Mouse (Mus musculus) limb, embryonic 15.5 days (tissue): Measurements from ENCODE around the gene Ncapd2. TPM values are rescaled to one million over a fixed set of nuclear protein-coding genes. Genes with fewer than 3 reads are reported as not detected.

ENCODE experiments used
- ATAC-seq: fragments of 200-750 bp; cut with Nextera tagmentation; 2 replicates; pipeline ENCODE4 v1.8.0; 2017; ENCODE audit warnings: low read depth, moderate TSS enrichment; ENCODE audit not compliant: insufficient number of reproducible peaks, low FRiP score, low TSS enrichment
- H3K27ac ChIP-seq: fragments of 300-500 bp; sonication (generic); 2 replicates; pipeline ENCODE4 v1.5.1; 2015; ENCODE audit warnings: moderate library complexity, mild to moderate bottlenecking, inconsistent platforms
- H3K27me3 ChIP-seq: fragments of 300-500 bp; sonication (generic); 2 replicates; pipeline ENCODE4 v1.6.1; 2015; ENCODE audit warnings: inconsistent platforms
- H3K36me3 ChIP-seq: fragments of 300-500 bp; sonication (generic); 2 replicates; pipeline ENCODE4 v1.6.1; 2015; ENCODE audit warnings: inconsistent platforms
- H3K4me1 ChIP-seq: fragments of 300-500 bp; sonication (generic); 2 replicates; pipeline ENCODE4 v1.6.1; 2015; ENCODE audit warnings: inconsistent platforms
- H3K4me2 ChIP-seq: fragments of 300-500 bp; sonication (generic); 2 replicates; pipeline ENCODE4 v1.6.1; 2015; ENCODE audit warnings: mild to moderate bottlenecking, inconsistent platforms
- H3K4me3 ChIP-seq: fragments of 300-500 bp; sonication (generic); 2 replicates; pipeline ENCODE4 v1.5.1; 2015; ENCODE audit warnings: mild to moderate bottlenecking, inconsistent platforms
- H3K9ac ChIP-seq: fragments of 300-500 bp; sonication (generic); 2 replicates; pipeline ENCODE4 v1.6.1; 2015; ENCODE audit warnings: inconsistent platforms
- H3K9me3 ChIP-seq: fragments of 300-500 bp; sonication (generic); 2 replicates; pipeline ENCODE4 v1.6.1; 2016; ENCODE audit warnings: inconsistent platforms
- WGBS: fragments of 180-500 bp; shearing (Covaris S2); methylation state at CpG from one replicate; pipeline ENCODE4 v1.1.7; 2015; 5-methylcytosine and 5-hydroxymethylcytosine counted together
- polyA plus RNA-seq: library from polyadenylated mRNA; unstranded; fragments of >200 nt; fragmentation: Nextera tagmentation; extraction: Ambion mirVana; gene quantifications from 2 replicates; pipeline ENCODE4 v1.2.1, GENCODE M21; 2015

Ncapd2 gene
- polyA plus RNA-seq, 1 experiment from 2014 or later: 86.4 TPM

- 10% methylated on average over 16 of the region's 16 CpGs for WGBS
- ATAC-seq: peak; percentile 22
- Histone ChIP-seq H3K4me3 (peak within 1 kb of the TSS; percentile 48), H3K4me2 (peak within 1 kb of the TSS; percentile 93), H3K27me3 (no peaks in the 10 kb centered on the region), H3K9ac (peak within 1 kb of the TSS; percentile 46), H3K36me3 (peaks cover 3% of the 10 kb centered on the region; the same call in 1 of the 2 replicates), H3K4me1 (peaks cover 18% of the 10 kb centered on the region), H3K9me3 (no peaks in the 10 kb centered on the region), H3K27ac (peak within 1 kb of the TSS; percentile 81)
These were observed 39.9 kb upstream of the Ncapd2 start, which contains the start of gene Tapbpl for GRCm38 (mm10) chr6:125231117-125232044. TSS of gene Tapbpl (minus strand) at chr6:125231860.

GRCm38 (mm10) chr6:125230571-125230970 lies 39.1 kb upstream of the Ncapd2 start:
- Histone ChIP-seq H3K4me2 (0 out of 2 replicates have a peak overlapping the region, but pooled peaks have one; percentile 93), H3K36me3 (peaks cover 3% of the 10 kb centered on the region; the same call in 1 of the 2 replicates), H3K27ac (no peak overlapping the region), H3K9ac (no peak overlapping the region), H3K4me3 (no peak overlapping the region), H3K4me1 (peaks cover 18% of the 10 kb centered on the region), H3K27me3 (no peaks in the 10 kb centered on the region), H3K9me3 (no peaks in the 10 kb centered on the region)
- 59% methylated on average over 9 of the region's 9 CpGs for WGBS
- ATAC-seq: no peak

GRCm38 (mm10) chr6:125225518-125226115 lies 34.1 kb upstream of the Ncapd2 start:
- peaks cover 12% of the 10 kb centered on the region for H3K36me3 ChIP-seq
- 79% methylated on average over 5 of the region's 5 CpGs for WGBS

GRCm38 (mm10) chr6:125222577-125222976 lies 31.1 kb upstream of the Ncapd2 start:
- WGBS: 71% methylated on average over 3 of the region's 3 CpGs
- H3K4me1 ChIP-seq: 0 out of 2 replicates have a peak, but pooled peaks cover 3% of the 10 kb centered on the region
- no peak overlapping the region for H3K4me2 ChIP-seq
- H3K4me3 ChIP-seq: no peak overlapping the region
- no peak overlapping the region for H3K27ac ChIP-seq
- H3K9ac ChIP-seq: no peak overlapping the region
- no peaks in the 10 kb centered on the region for H3K27me3 ChIP-seq
- peaks cover 12% of the 10 kb centered on the region for H3K36me3 ChIP-seq
- ATAC-seq: no peak
- no peaks in the 10 kb centered on the region for H3K9me3 ChIP-seq

More at GRCm38 (mm10) chr6:125225518-125226115, 34.1 kb upstream of the Ncapd2 start:
- ATAC-seq: no peak
- Histone ChIP-seq H3K4me3 (no peak overlapping the region), H3K27me3 (no peaks in the 10 kb centered on the region), H3K4me1 (peaks cover 2% of the 10 kb centered on the region; the same call in 1 of the 2 replicates), H3K9me3 (no peaks in the 10 kb centered on the region), H3K4me2 (no peak overlapping the region), H3K27ac (no peak overlapping the region), H3K9ac (no peak overlapping the region)

GRCm38 (mm10) chr6:125222146-125222545 lies 30.6 kb upstream of the Ncapd2 start:
- Histone ChIP-seq H3K27ac (no peak overlapping the region), H3K36me3 (peaks cover 12% of the 10 kb centered on the region), H3K9ac (no peak overlapping the region), H3K4me1 (0 out of 2 replicates have a peak, but pooled peaks cover 3% of the 10 kb centered on the region), H3K4me2 (no peak overlapping the region), H3K4me3 (no peak overlapping the region), H3K27me3 (no peaks in the 10 kb centered on the region), H3K9me3 (no peaks in the 10 kb centered on the region)
- no peak for ATAC-seq
- WGBS: 59% methylated on average over 2 of the region's 2 CpGs

GRCm38 (mm10) chr6:125221115-125221745 lies 29.7 kb upstream of the Ncapd2 start:
- no peaks in the 10 kb centered on the region for H3K27me3 ChIP-seq
- no peak overlapping the region for H3K27ac ChIP-seq
- H3K9ac ChIP-seq: no peak overlapping the region
- peaks cover 9% of the 10 kb centered on the region; the same call in 1 of the 2 replicates for H3K36me3 ChIP-seq
- 87% methylated on average over 20 of the region's 20 CpGs for WGBS
- H3K4me3 ChIP-seq: no peak overlapping the region
- no peak for ATAC-seq
- no peaks in the 10 kb centered on the region for H3K9me3 ChIP-seq
- H3K4me2 ChIP-seq: no peak overlapping the region
- H3K4me1 ChIP-seq: peaks cover 11% of the 10 kb centered on the region

- ATAC-seq: no peak
- Histone ChIP-seq H3K9me3 (no peaks in the 10 kb centered on the region), H3K36me3 (0 out of 2 replicates have a peak, but pooled peaks cover 2% of the 10 kb centered on the region), H3K27me3 (peaks cover 3% of the 10 kb centered on the region), H3K4me2 (no peak overlapping the region), H3K4me1 (peaks cover 18% of the 10 kb centered on the region), H3K27ac (no peak overlapping the region), H3K4me3 (no peak overlapping the region), H3K9ac (no peak overlapping the region)
- 60% methylated on average over 4 of the region's 4 CpGs for WGBS
These were observed 27.5 kb upstream of the Ncapd2 start for GRCm38 (mm10) chr6:125218963-125219362.

GRCm38 (mm10) chr6:125217899-125218298 lies 26.4 kb upstream of the Ncapd2 start:
- no peak for ATAC-seq

GRCm38 (mm10) chr6:125216898-125217297 lies 25.4 kb upstream of the Ncapd2 start:
- H3K27me3 ChIP-seq: peaks cover 12% of the 10 kb centered on the region
- no peak overlapping the region for H3K4me2 ChIP-seq
- 74% methylated on average over 2 of the region's 2 CpGs for WGBS
- H3K9me3 ChIP-seq: no peaks in the 10 kb centered on the region
- no peak overlapping the region for H3K27ac ChIP-seq
- H3K4me3 ChIP-seq: no peak overlapping the region
- ATAC-seq: no peak
- 0 out of 2 replicates have a peak, but pooled peaks cover 2% of the 10 kb centered on the region for H3K36me3 ChIP-seq
- peaks cover 18% of the 10 kb centered on the region for H3K4me1 ChIP-seq
- H3K9ac ChIP-seq: no peak overlapping the region

More at GRCm38 (mm10) chr6:125217899-125218298, 26.4 kb upstream of the Ncapd2 start:
- peaks cover 18% of the 10 kb centered on the region for H3K4me1 ChIP-seq
- no peak overlapping the region for H3K4me3 ChIP-seq
- H3K9me3 ChIP-seq: no peaks in the 10 kb centered on the region
- no peak overlapping the region for H3K4me2 ChIP-seq
- H3K27ac ChIP-seq: no peak overlapping the region
- no peak overlapping the region for H3K9ac ChIP-seq
- H3K27me3 ChIP-seq: peaks cover 12% of the 10 kb centered on the region
- 84% methylated on average over 11 of the region's 11 CpGs for WGBS
- H3K36me3 ChIP-seq: 0 out of 2 replicates have a peak, but pooled peaks cover 2% of the 10 kb centered on the region

- Histone ChIP-seq H3K4me1 (peaks cover 18% of the 10 kb centered on the region), H3K9ac (peak within 1 kb of the TSS; percentile 48), H3K9me3 (no peaks in the 10 kb centered on the region), H3K4me2 (peak within 1 kb of the TSS; percentile 88), H3K27ac (peak within 1 kb of the TSS; percentile 79), H3K27me3 (peaks cover 12% of the 10 kb centered on the region), H3K36me3 (no peaks in the 10 kb centered on the region), H3K4me3 (peak within 1 kb of the TSS; percentile 63)
- ATAC-seq: peak; percentile 90
- under 1% methylated on average over 48 of the region's 48 CpGs for whole genome bisulfite sequencing
These were observed 23.9 kb upstream of the Ncapd2 start, which contains the start of gene Vamp1 for GRCm38 (mm10) chr6:125215148-125215954. TSS of gene Vamp1 (plus strand) at chr6:125215551.

- WGBS: 78% methylated on average over 6 of the region's 6 CpGs
- Histone ChIP-seq H3K36me3 (no peaks in the 10 kb centered on the region), H3K27ac (no peak overlapping the region), H3K9me3 (no peaks in the 10 kb centered on the region), H3K9ac (no peak overlapping the region), H3K4me1 (peaks cover 18% of the 10 kb centered on the region), H3K4me2 (no peak overlapping the region), H3K27me3 (peaks cover 12% of the 10 kb centered on the region), H3K4me3 (no peak overlapping the region)
- ATAC-seq: no peak
These were observed 22.2 kb upstream of the Ncapd2 start for GRCm38 (mm10) chr6:125213715-125214114.
